Mouse (Mus musculus): ENCODE data around the gene Fam173a. TPM values are rescaled to one million over a fixed set of nuclear protein-coding genes. Genes with fewer than 3 reads are reported as not detected.

Fam173a gene
- polyA plus RNA-seq, 1 experiment from 2014 or later: 82.3 TPM

DNA sequence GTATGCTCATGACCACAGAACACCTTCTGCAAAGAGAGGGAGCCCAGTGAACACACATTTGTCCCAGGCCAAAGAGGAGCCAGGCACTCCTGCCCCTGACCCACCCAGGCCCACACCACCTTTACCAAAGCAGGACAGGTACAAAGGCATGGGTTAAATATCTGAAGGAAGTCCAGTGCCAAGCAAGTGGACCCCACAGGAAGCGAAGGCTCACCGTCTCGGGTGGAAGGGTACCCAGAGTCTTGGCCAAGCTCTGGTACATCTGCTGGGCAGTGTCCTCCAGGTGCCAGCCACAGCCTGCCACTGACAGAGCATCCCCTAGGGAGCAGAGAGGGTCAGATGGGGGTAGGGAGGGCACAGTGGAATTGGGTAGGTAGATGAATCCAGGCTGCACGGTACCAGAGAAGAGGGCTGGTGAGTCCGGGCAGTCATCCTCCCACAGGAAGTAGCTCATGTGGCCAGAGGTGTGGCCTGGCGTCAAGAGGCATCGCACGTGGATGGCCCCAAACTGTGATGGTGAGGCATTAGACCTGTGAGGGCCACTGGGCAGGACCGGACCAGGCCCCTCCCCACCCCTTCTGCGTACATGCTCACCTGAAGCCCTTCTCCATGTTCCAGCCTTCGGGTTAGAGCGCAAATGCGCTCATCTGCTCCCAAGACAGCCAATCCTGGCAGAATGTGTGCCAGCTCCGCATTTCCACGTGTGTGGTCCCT, 8.7 kb downstream of the Fam173a start:
- Histone ChIP-seq H3K9me3 (replicated peaks; ENCODE audit: control insufficient read depth, low read length) (no peaks in the 10 kb centered on the region), H3K9ac (ENCODE audit: low read length) (peak overlapping the region; percentile 86), H3K27me3 (replicated peaks; ENCODE audit: control insufficient read depth, insufficient read depth, low read length) (no peaks in the 10 kb centered on the region), H3K4me1 (ENCODE audit: control insufficient read depth, insufficient read depth, low read length) (peaks cover 11% of the 10 kb centered on the region), H3K27ac (ENCODE audit: low read depth, low read length) (no peak overlapping the region), H3K4me2 (ENCODE audit: low read length) (peak overlapping the region; percentile 87), H3K36me3 (ENCODE audit: control insufficient read depth, insufficient read depth, low read length) (peaks cover 61% of the 10 kb centered on the region), H3K4me3 (ENCODE audit: low read depth, low read length) (peak overlapping the region; percentile 64)
- DNase-seq (ENCODE audit: low spot score) (no peak), ATAC-seq (no peak)
- WGBS: 83% methylated on average over 15 of the region's 15 CpGs

DNA sequence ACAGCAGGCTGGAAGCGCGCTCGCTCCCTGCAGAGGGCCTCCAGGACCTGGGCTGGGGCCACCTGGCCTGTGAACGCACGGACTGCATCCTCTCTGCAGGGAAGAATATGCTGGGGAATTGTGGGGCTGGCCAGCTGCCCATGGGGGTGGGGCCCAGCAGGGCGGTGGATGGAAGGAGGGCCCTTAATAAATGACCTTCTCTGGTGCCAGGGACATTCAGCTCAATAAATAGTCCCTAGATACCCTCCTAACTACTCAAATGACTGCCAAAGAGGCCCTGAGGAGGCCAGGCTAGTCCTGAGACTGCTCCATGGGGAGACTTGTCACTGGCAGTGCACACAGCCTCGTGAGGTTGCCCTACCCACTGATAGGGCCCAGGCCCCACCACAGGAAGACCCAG, 9.6 kb downstream of the Fam173a start:
- no peak for DNase-seq (ENCODE audit: low spot score)
- WGBS: 71% methylated on average over 7 of the region's 7 CpGs
- no peaks in the 10 kb centered on the region for H3K9me3 ChIP-seq (replicated peaks; ENCODE audit: control insufficient read depth, low read length)
- H3K9ac ChIP-seq (ENCODE audit: low read length): no peak overlapping the region
- no peak overlapping the region for H3K27ac ChIP-seq (ENCODE audit: low read depth, low read length)
- H3K4me2 ChIP-seq (ENCODE audit: low read length): no peak overlapping the region
- no peak overlapping the region for H3K4me3 ChIP-seq (ENCODE audit: low read depth, low read length)
- no peak for ATAC-seq
- no peaks in the 10 kb centered on the region for H3K27me3 ChIP-seq (replicated peaks; ENCODE audit: control insufficient read depth, insufficient read depth, low read length)
- H3K36me3 ChIP-seq (ENCODE audit: control insufficient read depth, insufficient read depth, low read length): peaks cover 56% of the 10 kb centered on the region
- peaks cover 11% of the 10 kb centered on the region for H3K4me1 ChIP-seq (ENCODE audit: control insufficient read depth, insufficient read depth, low read length)

DNA sequence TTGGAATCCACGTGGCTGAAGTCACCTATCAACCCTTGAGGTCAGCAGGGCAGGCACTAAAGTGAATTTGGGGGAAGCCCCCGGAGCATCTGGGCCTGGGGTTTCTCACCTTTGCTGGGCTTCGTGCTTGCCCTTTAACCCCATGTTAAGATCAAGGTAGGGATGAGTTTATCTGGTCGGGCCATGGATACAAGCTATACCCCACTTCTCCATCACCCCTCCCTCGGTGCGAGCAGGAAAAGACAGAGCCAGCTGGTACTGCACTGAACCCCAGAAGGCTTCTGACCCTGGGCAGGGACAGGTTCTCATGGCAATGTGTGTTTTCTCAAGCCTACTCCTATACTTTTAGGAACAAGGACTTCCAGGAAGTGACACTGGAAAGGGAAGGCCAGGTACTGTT, 11.4 kb downstream of the Fam173a start:
- Histone ChIP-seq H3K9me3 (replicated peaks; ENCODE audit: control insufficient read depth, low read length) (no peaks in the 10 kb centered on the region), H3K4me2 (ENCODE audit: low read length) (no peak overlapping the region), H3K36me3 (ENCODE audit: control insufficient read depth, insufficient read depth, low read length) (peaks cover 53% of the 10 kb centered on the region), H3K9ac (ENCODE audit: low read length) (no peak overlapping the region), H3K4me3 (ENCODE audit: low read depth, low read length) (no peak overlapping the region), H3K27ac (ENCODE audit: low read depth, low read length) (no peak overlapping the region), H3K27me3 (replicated peaks; ENCODE audit: control insufficient read depth, insufficient read depth, low read length) (no peaks in the 10 kb centered on the region), H3K4me1 (ENCODE audit: control insufficient read depth, insufficient read depth, low read length) (peaks cover 11% of the 10 kb centered on the region)
- no peak for ATAC-seq
- no peak for DNase-seq (ENCODE audit: low spot score)
- WGBS: 82% methylated on average over 6 of the region's 6 CpGs

DNA sequence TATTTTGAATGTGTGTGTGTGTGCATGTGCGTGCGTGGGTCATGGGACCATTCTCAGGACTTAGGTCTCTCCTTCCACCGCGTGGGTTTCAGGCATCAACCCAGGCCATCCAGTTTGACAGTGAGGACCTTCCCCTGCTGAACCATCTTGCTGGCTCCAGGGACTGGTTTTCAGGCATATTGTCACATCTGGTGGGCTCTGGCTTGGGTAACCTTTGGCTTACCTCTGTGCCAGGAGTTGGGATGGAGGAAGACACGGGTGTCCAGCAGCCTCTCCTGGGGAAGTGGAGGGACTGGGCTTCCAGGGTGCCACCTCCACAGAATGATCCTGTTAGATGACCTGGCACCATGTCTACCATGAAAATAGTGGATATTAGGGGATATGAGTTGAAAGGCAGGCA, 14.8 kb downstream of the Fam173a start:
- 93% methylated on average over 5 of the region's 5 CpGs for WGBS
- Histone ChIP-seq H3K27ac (ENCODE audit: low read depth, low read length) (no peak overlapping the region), H3K9me3 (replicated peaks; ENCODE audit: control insufficient read depth, low read length) (no peaks in the 10 kb centered on the region), H3K27me3 (replicated peaks; ENCODE audit: control insufficient read depth, insufficient read depth, low read length) (no peaks in the 10 kb centered on the region), H3K9ac (ENCODE audit: low read length) (no peak overlapping the region), H3K4me3 (ENCODE audit: low read depth, low read length) (no peak overlapping the region), H3K4me2 (ENCODE audit: low read length) (no peak overlapping the region), H3K36me3 (ENCODE audit: control insufficient read depth, insufficient read depth, low read length) (peaks cover 40% of the 10 kb centered on the region), H3K4me1 (ENCODE audit: control insufficient read depth, insufficient read depth, low read length) (peaks cover 6% of the 10 kb centered on the region)
- DNase-seq (ENCODE audit: low spot score) (no peak), ATAC-seq (no peak)

DNA sequence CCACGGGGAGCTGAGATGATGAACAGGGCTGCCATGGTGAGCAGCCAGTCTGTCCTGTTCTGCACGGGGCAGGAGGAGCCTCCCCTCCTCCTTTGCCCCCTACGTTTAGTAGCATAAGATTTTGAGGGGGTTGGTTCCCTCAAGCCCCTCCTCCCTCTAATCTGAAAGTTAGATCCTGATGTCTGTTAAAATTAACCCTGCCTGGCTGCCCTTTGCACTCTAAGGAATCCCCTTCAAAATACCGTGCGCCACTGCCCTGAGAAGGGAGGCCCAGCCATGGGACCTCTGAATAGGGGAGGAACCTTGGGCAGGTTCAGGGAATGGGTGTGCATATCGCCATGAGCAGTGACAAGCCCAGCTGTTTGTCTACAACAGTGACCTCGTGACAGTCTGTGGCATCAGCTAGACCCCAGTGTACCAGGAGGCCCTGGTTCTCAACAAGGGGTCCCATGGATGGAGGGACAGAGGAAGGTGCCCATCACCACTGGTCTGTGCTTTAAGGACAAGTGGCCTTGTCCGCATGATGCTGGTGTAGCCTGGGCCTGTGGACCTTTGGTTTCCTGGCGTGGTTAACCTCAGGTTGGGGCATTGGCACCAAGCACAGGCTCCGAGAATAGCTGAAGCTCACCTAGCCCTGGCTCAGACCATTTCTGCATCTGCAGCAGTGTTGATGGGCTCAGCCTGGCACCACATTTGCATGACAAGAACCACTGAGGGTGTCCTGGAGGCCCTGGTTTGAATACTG, 17.2 kb downstream of the Fam173a start:
- DNase-seq (ENCODE audit: low spot score): no peak
- no peaks in the 10 kb centered on the region for H3K27me3 ChIP-seq (replicated peaks; ENCODE audit: control insufficient read depth, insufficient read depth, low read length)
- H3K4me1 ChIP-seq (ENCODE audit: control insufficient read depth, insufficient read depth, low read length): peaks cover 6% of the 10 kb centered on the region
- H3K36me3 ChIP-seq (ENCODE audit: control insufficient read depth, insufficient read depth, low read length): peaks cover 15% of the 10 kb centered on the region
- no peak overlapping the region for H3K4me2 ChIP-seq (ENCODE audit: low read length)
- no peak overlapping the region for H3K27ac ChIP-seq (ENCODE audit: low read depth, low read length)
- no peak for ATAC-seq
- H3K9ac ChIP-seq (ENCODE audit: low read length): no peak overlapping the region
- no peaks in the 10 kb centered on the region for H3K9me3 ChIP-seq (replicated peaks; ENCODE audit: control insufficient read depth, low read length)
- H3K4me3 ChIP-seq (ENCODE audit: low read depth, low read length): no peak overlapping the region
- 78% methylated on average over 10 of the region's 10 CpGs for WGBS

DNA sequence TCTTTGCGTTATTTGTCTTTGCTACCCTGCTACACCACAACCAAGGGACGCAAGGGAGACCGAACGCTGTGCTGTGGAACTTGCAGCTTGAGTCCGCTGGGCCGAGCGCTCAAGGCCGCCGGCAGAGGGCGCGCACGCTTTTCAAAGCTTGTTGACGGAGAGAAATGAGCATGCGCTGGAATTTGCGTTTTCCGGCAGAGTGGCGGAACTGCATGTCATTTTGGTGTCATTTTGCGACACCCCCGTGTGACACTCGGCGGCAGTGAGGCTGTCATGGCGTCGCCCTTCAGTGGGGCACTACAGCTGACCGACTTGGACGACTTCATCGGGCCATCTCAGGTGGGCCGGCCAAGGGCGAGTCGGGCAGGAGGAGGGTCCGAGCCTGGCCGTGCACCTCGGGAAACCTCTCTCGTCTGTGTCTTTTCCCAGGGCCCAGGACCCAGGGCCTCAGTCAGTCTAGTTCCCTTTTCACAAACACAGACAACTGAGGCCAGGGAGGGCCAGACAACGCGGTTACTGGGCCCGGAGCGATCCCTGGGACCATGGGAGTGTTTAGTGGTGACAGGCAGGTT, 19.1 kb downstream of the Fam173a start, which contains the start of gene Narfl:
Gene Narfl, plus strand, starts transcription at position 228 of the 572 bp plus-strand sequence.
- H3K27me3 ChIP-seq (replicated peaks; ENCODE audit: control insufficient read depth, insufficient read depth, low read length): no peaks in the 10 kb centered on the region
- H3K27ac ChIP-seq (ENCODE audit: low read depth, low read length): no peak within 1 kb of the TSS
- peaks cover 6% of the 10 kb centered on the region for H3K4me1 ChIP-seq (ENCODE audit: control insufficient read depth, insufficient read depth, low read length)
- WGBS: 0% methylated on average over 37 of the region's 37 CpGs
- ATAC-seq: peak; percentile 91
- DNase-seq (ENCODE audit: low spot score): peak; percentile 99
- peaks cover 7% of the 10 kb centered on the region; the same call in 1 of the 2 replicates for H3K36me3 ChIP-seq (ENCODE audit: control insufficient read depth, insufficient read depth, low read length)
- peak within 1 kb of the TSS; percentile 66 for H3K4me3 ChIP-seq (ENCODE audit: low read depth, low read length)
- peak within 1 kb of the TSS; percentile 77 for H3K4me2 ChIP-seq (ENCODE audit: low read length)
- no peaks in the 10 kb centered on the region for H3K9me3 ChIP-seq (replicated peaks; ENCODE audit: control insufficient read depth, low read length)
- H3K9ac ChIP-seq (ENCODE audit: low read length): peak within 1 kb of the TSS; percentile 79

DNA sequence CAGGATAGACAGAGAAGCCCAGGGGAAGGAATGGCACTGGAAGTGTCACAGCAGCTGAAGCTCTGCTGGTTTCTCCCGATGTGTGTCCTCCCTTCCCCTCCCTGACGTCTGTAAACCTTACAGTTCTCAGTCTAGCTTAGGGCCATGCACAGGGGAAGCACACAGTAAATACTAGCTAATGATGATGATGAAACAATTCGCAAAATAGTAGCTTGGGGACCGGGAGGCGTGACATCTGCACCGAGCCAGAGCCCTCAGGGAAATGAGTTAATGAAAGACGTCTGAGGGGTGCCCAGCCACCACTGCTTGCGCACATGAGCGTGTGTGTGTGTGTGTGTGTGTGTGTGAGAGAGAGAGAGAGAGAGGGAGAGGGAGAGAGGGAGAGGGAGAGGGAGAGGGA, 23.4 kb downstream of the Fam173a start:
- WGBS: 56% methylated on average over 9 of the region's 9 CpGs
- Histone ChIP-seq H3K9me3 (replicated peaks; ENCODE audit: control insufficient read depth, low read length) (no peaks in the 10 kb centered on the region), H3K4me3 (ENCODE audit: low read depth, low read length) (no peak overlapping the region), H3K27me3 (replicated peaks; ENCODE audit: control insufficient read depth, insufficient read depth, low read length) (no peaks in the 10 kb centered on the region), H3K4me2 (ENCODE audit: low read length) (no peak overlapping the region), H3K36me3 (ENCODE audit: control insufficient read depth, insufficient read depth, low read length) (no peaks in the 10 kb centered on the region), H3K9ac (ENCODE audit: low read length) (no peak overlapping the region), H3K27ac (ENCODE audit: low read depth, low read length) (no peak overlapping the region), H3K4me1 (ENCODE audit: control insufficient read depth, insufficient read depth, low read length) (peaks cover 3% of the 10 kb centered on the region)
- ATAC-seq (no peak), DNase-seq (ENCODE audit: low spot score) (no peak)

DNA sequence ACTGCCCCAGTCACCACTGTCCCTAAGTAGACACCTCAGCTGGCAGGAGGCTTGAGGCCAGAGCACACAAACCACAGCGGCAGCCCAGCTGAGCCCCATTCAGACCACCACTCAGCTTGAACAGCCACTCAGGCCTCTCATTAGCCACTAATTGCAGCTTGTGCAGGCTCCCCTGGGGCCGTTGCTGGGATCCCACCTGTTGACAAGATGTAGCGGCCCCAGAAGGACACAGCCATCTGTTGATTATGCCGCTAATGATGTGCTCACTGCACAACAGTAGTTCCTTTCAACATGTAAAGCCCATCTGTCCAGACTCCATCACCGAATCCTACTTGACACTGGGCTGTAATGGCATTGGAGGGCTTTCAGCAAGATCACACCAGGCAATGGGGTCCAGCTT, 26.8 kb downstream of the Fam173a start:
- no peaks in the 10 kb centered on the region for H3K36me3 ChIP-seq (ENCODE audit: control insufficient read depth, insufficient read depth, low read length)
- WGBS: 9% methylated on average over 5 of the region's 5 CpGs
- peak; percentile 66 for ATAC-seq
- H3K27ac ChIP-seq (ENCODE audit: low read depth, low read length): no peak overlapping the region
- peak; percentile 74 for DNase-seq (ENCODE audit: low spot score)
- no peak overlapping the region for H3K9ac ChIP-seq (ENCODE audit: low read length)
- no peak overlapping the region for H3K4me2 ChIP-seq (ENCODE audit: low read length)
- no peaks in the 10 kb centered on the region for H3K27me3 ChIP-seq (replicated peaks; ENCODE audit: control insufficient read depth, insufficient read depth, low read length)
- H3K4me1 ChIP-seq (ENCODE audit: control insufficient read depth, insufficient read depth, low read length): no peaks in the 10 kb centered on the region
- H3K9me3 ChIP-seq (replicated peaks; ENCODE audit: control insufficient read depth, low read length): no peaks in the 10 kb centered on the region
- no peak overlapping the region for H3K4me3 ChIP-seq (ENCODE audit: low read depth, low read length)

DNA sequence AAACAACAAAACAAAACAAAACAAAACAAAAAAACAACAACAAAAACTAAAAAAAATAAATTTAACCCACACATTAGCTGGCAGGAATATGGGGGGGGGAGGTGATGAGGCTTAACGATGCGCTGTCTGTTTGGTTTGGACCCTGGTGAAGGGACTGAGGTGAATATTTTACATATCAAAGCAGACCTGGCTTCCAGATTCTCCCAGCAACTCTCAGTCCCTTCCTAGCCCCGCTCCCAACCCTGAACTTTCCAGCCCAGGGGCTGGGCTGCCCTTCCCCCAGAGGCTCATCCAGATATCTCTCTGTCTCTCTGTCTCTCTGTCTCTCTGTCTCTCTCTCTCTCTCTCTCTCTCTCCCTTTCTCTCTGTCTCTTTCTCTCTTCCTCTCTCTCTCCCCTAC, 30.1 kb downstream of the Fam173a start:
- WGBS: 44% methylated on average over 3 of the region's 3 CpGs
- no peak overlapping the region for H3K27ac ChIP-seq (ENCODE audit: low read depth, low read length)
- no peaks in the 10 kb centered on the region for H3K9me3 ChIP-seq (replicated peaks; ENCODE audit: control insufficient read depth, low read length)
- no peak overlapping the region for H3K4me3 ChIP-seq (ENCODE audit: low read depth, low read length)
- no peak for ATAC-seq
- no peak overlapping the region for H3K4me2 ChIP-seq (ENCODE audit: low read length)
- no peak overlapping the region for H3K9ac ChIP-seq (ENCODE audit: low read length)
- H3K27me3 ChIP-seq (replicated peaks; ENCODE audit: control insufficient read depth, insufficient read depth, low read length): no peaks in the 10 kb centered on the region
- no peaks in the 10 kb centered on the region for H3K4me1 ChIP-seq (ENCODE audit: control insufficient read depth, insufficient read depth, low read length)
- no peak for DNase-seq (ENCODE audit: low spot score)
- H3K36me3 ChIP-seq (ENCODE audit: control insufficient read depth, insufficient read depth, low read length): no peaks in the 10 kb centered on the region

Data from forebrain, embryonic 14.5 days (tissue).